Mouse (Mus musculus) B cell, adult 2 months (primary cell): ENCODE results near the gene Cry2.
"Not testable (repeated sequence)": the region's sequence is repeated elsewhere in the genome, so short reads cannot be mapped to it uniquely, and the experiment has no call there.

Experiments
- DNase-seq, 2 experiments: peaks; one replicate each; pipeline ENCODE4 v3.0.0; 2022

Cry2 gene

DNA sequence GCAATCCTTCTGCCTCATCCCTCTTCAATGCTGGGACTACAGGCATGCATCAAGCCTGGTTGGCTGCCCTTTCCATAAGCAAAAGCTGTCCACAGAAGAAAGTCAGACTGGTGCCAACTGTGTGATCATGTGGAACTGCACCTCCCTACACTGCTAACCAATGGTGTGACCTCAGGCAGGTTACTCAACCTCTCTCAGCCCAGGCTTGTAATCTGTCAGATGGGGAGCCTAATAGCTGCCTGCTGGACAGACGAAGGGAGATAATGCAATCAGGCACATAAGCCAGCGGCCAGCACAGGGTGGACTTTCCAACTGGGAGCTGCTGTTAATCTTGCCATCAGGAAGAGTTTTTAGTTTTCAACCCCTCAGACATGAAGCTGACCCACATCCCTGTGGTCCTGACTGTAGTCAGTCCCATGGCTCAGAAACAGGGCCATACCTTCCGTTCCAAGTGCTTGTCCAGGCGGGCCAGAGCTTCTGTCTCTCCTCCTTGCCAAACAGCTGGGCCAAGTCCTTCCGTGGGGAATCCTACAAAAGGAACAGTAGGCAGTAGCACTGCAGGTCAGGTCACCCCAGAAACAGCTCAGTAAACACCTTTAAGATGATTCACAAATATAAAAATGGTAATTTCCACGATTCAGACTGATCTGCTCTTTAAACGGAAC is 12.0 kb downstream of the Cry2 start:
- DNase-seq: no peak

DNA sequence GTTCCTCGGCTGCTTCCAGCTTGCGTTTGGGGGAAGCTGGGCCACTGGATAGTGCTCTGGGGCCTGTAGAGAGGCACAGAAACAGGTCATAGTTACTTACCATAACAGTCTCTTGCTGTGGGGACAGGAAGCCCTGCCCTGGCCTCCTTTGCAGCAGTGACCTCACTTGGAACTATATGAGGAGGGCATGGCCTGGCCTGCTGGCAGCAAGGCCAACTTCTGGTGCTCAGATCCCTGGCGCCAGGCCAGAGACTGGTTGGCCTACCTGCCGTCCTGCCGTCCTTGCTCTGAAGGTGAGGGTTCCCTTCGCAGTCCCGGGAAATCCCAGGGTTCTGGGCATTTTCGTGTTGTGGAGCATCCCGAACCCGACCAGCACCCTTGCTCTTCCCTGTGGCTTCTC is 22.1 kb downstream of the Cry2 start:
- DNase-seq: no peak

DNA sequence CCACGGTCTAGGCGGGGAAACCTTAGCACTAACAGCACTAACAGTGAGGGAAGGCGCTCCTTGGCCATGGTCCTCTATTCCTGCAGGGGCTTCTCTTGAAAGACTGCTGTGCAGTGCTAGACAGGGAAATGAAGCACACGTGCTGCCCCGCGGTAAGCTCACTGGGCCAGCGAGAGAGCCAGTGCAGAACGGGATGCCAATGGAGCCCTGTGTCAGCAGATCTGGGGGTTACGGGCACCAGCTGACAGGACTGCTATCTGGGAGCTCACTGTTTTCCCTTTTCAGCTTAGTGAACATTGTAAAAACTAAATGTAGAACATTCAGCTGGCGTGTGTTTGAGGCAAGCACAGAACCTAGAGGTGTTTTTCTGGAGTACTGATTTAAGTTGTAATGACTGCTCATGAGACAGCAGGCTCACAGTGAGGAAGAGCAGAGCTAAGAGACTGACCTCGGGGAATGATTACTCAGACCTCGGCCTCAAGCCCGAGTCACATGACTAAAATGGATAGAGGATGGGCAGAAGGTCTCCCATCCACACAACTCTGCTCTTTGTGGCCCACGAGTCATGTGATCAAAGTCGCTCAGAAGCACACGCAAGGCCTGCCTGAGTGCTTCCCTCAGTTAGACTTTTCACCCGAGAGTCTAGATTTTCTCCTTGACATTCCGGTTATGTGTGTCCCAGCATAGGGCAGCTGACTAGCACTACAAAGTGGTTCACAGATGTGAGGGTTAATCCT is 25.4 kb downstream of the Cry2 start:
- no peak for DNase-seq

DNA sequence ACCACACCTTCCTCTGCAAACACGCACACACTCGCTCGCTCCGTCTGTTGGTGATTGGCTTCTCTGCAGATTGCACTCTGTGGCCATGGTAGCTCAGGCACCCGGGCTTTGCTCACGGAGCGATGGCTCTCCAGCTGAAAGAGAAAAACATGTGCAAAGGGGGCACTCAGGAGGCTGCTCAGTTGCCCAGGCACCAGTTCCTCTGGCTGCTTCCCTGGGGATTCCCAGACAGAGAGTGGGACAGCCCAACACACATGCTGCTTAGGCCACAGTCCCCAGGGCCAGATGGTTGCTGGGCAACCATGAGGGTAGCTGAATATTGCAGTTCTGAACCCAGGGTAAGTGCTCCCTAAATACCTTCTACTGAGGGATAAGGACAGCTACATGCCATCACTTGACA is 28.2 kb downstream of the Cry2 start:
- DNase-seq: no peak

DNA sequence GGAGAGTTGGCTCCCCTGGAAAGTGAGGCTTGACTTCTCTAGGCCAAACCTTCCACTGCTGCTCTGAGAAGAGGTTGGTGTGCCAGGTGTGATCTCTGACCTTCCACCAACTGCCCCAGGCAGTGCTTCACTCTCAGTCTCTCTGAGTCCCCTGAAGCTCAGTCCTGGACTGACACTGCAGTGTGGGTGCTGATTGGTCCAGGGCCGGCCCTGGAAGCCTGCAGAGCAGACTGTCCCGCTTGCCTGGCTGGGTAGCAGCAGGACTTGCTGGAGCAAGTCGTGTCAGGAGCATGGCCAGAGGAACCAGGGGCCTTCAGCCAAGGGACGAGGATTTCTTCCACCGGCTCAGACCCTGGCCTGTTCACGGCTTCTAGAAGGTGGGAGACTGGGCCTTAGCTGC is 29.1 kb downstream of the Cry2 start:
- DNase-seq: no peak

DNA sequence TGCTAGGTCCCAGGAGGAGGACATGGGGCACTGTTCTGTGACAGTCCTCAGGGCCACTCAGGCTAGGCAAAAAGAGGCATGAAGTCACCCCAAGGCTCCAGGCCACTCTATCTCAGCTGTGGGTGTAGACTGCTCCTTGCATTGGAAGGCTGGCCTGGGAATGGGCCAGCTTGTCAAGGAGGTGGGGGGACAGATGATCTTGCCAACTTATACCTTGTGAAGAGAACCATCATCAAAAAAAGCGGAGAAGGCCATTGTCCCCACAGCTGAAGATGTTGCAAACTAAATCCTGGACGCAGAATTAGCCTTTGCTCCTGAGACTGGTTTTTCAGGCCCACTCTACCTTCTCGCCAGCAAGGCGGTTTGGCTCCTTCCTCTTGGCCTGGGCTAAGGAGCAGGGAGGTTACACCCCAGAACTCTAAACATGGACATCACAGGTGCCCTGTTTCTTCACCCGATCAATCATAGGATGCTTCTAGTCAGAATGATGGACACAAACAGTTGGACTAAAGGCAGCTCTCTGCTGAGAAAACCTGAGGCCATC is 30.0 kb downstream of the Cry2 start:
- DNase-seq: no peak

DNA sequence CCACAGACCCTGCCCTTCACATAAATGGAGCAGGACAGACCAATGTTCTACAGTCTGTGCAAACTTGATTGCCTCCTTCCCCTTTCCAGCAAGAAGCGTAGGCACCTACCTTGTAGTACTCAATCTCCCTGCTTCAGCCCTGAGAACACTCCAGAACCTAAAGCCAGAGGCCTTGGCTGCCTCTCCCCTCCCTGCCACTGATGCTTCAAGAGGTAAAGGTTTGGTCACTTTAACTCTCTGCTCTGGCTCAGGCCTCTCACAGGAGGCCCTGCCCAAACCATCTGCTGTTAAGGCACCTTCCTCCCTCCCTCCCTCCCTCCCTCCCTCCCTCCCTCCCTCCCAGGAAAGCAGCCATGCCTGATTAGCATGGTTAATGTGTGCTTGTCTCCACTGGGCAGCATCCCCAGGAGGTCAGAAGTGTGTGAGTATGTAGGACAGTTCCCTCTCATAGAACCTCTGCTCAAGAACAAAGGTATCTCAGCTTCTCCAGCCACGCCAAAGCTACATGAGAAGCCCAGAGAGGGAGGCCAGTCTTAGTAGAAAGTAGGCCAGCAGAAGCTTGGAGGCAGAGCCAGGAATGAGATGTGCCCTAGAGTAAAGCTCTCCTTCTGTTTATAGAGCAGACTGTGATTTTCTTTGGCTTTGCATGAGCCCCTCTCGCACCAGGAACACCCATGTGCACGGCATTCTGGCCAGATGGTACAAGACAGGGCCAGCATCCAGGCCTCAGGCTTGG is 31.1 kb downstream of the Cry2 start:
- no peak for DNase-seq

DNA sequence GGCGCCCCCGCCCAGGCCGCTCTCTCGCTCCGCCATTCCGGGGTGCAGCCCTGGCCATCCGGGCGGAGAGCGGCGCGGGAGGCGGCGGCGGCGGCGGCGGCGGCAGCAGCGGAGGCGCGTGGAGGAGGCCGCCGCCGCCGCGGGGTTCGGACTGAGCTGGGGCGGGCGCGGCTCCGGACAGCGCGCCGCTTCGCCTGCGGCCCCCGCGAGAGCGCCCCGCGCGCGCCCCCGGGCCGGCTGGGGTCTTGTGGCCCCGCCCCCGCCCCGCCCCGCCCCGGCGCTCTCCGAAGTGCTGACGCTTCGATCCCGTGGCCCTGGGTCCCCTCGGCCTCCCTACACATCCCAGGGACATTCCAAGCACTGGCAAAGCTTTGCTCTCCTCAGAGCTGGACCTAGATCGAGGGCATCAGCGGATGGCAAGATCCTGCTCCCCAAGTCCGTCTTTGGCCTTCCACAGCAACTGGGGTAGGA is 32.7 kb downstream of the Cry2 start, which contains the start of gene Mapk8ip1:
Gene Mapk8ip1 (minus strand): TSS at position 173 of the 471 bp plus-strand sequence.
- no peak for DNase-seq

DNA sequence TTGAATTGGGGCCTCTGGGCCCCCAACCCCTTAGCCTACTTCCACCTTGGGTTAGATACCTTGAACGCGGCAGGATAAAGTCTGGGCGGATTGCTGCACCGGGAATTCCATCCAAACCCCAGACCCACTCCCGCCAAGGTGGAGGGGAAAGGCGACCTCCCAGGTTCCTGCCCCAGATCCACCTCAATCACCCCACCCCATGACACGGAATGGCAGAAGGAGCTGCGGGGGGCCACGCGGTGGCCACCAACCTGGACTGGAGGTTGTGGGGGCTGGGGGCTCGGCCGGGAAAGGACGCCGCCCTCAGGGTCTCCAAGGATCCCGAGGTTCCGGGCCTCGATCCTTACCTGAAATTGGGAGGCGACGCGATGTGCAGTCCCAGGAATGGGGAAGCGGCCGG is 33.2 kb downstream of the Cry2 start:
- DNase-seq: no peak

DNA sequence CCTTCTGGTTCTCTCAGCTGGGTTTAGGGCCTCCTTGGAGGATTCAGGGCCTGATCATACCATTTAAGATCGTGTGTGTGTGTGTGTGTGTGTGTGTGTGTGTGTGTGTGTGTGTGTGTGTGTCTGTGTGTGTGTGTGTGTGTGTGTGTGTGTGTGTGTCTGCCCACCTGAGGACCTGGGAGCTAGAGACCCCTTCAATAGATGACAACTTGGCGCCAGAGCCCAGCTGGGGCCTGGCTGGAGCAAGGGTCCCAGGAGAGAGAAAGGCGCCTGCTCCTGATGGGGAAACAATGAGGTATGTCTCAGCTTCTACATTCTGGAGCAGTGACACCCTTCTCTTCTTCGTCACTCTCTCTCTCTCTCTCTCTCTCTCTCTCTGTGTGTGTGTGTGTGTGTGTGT is 34.0 kb downstream of the Cry2 start:
- not testable (repeated sequence) for DNase-seq

DNA sequence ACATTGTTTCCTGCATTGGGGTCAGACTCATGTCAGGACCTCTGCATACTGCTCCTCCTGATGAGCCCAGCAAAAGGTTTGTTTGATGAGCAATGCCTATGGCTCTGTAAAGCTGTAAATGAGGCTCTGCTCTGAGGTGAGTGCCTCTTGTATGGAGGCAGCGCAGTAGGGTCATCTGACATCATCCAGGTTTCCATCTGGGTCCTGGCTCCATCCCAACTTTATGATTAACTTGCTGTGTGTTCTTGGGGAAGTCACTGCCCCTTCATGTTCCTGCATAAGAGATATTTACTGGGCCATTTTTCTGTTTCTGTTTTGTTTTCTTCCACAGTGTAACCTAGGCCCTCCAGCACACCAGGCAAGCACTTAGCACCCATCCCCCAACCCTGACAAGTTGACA is 36.4 kb downstream of the Cry2 start:
- DNase-seq: no peak

DNA sequence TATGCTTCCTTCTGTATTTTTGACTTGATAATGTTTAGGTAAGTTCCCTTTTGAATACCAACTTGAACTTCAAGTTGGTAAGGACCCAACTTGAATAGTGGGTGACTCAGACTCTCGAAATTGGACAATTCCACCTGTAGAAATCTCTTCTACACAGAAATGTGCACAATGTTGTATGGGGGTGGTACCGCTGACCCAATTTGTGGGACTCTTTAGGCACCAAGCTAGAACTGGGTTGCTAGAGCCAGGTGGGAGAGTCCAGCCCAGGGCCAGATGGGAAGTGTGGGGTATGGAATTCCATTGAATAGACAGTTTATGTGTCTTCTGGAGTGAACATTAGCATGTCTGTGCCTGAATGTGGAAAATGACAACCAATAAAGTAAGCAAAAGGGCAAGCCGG is 38.3 kb downstream of the Cry2 start:
- DNase-seq: no peak

DNA sequence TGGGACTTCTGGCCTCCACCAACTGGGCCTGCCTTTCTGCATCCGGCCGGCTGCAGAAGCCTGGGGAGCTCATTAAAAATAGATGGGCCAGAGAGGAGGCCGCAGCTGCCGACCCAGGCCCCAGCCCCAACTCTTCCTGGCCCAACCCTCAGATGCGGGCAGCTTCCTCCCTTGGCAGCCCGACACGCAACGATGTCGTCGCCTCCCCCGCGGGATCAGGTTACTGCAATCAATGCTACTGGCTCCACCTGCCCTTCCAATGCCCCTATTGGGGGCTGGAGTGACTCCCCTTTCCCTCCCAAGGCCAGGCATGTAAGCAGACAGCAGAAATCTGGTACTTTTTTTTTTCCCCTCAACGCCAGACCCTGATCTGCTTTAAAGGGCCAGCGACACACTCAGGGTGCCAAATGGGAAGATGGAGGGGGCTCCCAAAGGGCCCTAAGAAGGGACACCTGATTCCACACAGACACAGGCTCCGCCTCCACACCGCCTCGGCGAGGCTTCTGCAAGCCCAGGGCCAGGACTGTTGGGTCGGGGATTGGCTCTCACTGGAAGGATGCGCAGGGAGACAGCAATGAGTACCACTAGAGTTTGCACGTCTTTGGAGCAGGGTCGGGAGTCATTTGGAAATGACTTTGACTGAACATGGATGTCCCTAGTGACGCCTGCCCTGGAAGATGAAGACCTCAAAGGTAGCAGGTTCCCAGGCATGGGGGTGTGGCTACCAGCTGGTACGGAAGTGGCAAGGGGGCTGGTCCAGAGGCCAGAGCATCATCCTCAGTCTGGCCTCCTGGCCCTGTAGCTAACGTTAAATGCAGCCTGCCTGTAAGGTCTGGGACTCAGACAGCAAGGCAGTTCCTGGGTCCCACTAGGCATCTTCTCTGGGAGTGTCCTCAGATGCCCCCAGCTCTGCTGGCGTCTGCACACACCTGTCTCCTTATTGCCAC is 41.3 kb downstream of the Cry2 start:
- no peak for DNase-seq

DNA sequence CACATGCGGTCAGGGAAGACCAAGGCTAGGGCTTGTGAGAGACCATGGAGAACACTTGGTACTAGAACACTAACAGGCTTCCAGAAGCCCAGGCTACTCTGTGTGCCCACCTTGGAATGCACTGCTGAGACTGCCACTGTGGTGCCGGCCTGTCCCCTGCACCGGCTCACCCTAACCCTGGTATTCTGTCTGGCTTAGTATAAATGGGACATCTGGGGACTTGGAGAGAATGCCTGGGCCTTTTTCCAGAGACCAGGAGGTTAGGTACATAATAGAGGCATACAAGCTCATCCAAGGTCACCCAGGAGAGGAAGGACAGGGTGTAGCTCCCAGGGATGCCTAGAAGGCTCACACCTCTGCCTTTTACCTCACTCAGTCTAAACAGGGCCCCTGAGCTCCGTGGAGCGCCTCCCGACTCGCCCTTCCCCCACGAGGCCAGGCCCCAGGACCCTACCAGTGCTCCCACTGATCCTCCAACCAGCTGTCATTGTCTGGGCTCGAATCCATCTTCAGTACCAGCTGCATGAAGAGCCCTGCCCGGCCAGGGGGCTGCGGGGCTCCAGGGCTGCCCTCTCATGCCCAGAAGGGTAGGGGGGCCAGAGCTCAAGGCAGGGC is 42.0 kb downstream of the Cry2 start:
- DNase-seq: no peak

DNA sequence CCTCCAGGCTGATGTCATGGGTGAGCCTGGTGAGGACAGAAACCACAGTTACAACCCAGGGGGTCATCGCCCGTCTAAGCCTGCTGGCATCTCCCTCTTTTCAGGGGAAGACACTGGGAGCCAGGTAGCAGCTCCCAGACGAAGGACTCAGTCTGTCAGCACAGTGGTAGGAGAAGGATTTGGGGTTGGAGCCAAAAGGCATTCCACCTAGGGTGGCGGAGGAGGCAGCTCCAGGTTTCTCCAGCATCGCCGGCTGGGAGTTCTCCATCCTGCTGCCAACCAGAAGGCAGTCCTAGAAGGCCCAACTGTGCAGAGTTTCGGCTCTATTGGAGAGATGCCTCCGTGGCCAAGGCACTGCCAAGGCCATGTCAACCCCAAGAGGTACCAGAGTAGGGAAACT is 42.7 kb downstream of the Cry2 start:
- DNase-seq: no peak

DNA sequence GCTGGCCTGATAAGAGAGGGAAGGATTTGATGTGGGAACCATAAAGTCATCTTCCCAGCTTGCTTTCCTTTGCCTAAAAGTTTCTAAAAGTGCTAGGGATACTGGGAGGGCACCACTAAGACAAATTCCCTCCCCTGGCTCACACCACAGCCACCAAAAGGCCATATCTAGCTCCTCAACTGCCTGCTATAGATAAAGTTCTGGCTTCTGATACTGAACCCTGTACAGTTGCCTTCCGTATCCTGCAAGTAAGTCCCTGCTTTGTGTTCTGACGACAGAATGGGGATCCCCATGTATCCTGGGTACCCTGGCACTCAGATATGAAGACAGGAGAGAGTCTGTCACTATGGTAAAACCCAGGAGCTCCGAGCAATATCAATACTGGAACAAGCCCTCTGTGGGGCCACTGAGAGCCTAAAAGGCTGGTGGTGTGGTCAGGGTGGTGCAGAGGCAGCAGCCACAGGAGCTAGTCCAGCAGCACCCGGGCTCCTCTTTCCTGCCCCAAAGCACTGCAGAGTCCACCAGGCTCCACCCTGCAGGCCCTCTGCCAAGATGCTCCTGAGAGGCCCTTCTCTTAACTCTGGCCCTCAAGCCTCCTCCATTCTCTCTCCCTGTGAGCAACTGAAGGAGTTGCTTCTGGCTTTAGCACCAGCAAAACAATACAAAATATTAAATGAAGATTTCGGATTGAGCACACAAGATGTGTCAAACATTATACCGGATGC is 43.5 kb downstream of the Cry2 start:
- DNase-seq: no peak

DNA sequence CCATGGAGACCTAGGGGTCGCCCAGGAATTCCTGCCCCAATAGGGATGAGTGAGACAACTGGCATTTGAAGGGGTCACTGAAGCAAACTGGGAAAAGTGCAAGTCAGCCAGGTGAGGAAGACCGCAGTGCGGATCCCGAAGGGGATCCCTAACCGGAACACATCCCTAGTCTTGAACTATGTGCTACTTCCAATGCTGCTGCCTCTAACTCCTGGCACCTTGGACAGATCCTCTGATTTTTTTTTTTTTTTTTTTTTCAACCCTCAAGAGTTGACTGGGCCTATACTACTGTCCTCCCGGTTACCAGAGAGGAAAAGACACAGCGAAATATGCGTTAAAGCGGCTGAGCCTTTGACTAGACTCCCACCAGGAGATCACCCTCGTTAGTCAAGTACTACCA is 44.2 kb downstream of the Cry2 start:
- no peak for DNase-seq

DNA sequence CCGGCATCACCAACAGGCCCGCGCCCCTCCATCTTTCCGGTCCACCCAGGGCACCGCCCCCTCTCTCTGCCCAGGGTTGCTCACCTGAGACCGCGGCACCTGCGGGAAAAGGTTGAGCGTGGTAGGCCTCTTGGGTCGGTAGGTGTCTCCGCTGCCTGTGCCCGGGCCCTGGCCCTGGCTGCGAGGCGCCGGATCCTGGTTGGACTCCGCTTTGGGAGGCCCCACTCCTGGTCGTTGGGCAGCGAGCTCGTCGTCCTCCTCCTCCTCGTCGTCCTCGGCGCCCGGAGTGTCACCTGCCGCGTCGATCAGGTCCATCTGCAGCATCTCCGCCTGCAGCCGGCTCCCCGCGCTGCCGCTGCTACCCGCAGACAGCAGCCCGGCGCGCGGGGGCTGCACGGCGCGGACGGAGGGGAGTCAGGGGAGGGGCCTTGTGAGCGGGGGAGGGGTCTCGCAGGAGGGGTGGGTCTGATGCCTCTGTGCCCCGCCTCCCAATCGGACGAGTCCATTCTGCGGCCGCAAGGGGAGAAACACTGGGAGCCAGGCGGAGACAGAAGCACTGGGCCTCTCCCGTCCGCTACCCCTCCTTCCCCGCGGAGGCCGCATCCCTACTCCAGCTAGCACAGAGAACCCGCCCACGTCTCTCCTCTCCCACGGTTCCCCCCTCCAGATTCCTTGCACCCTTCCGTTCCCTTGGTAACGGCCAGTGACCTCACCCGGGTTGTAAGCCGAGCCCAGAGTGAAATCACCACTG is 44.8 kb downstream of the Cry2 start:
- peak; percentile 32 to 34 for DNase-seq

DNA sequence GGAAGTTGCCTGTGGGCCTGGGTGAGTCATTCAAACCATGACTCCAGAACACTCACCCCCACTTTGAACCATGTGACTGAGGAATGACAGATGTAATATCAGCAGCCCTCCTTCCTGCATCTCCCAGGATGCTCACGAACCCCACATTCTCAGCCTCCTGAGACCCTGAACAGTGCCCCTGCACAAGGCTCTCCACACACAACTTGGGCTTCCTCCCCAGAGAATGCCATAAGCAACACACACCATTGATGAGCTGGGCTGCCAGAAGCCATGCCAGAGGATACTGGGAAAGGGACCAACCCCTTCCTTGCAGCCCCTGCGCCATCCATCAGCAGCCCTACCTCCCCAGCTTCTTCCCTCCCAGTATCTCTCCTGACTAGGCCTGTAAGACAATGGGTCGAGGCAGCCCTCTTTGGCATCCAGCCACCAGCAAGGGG is 45.7 kb downstream of the Cry2 start:
- no peak for DNase-seq

DNA sequence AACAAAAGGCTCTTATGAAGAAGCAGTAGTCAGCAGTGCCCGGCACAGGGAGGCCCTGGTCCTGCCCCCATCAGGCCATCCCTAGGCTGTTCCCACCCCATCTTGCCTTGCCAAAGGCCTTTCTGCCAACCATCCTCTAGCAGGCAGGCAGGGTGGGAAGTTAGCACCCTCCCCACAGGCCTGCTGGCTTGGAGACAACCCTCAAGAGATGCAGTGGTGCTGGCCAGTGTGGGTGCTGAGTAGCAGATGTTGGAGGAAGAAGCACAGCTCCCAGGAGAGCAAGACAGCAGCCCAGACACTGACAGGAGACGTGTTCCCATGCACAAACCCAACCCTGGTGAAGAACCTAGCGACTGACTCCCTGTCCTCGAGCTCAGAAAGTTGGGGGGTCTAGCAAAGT is 46.2 kb downstream of the Cry2 start:
- DNase-seq: no peak
